Mouse (Mus musculus): ENCODE data around the gene 1700016H13Rik.

1700016H13Rik gene

GRCm38 (mm10) chr5:103655346-103656118 is at the start of gene 1700016H13Rik:
Gene 1700016H13Rik (minus strand): TSS chr5:103656010.
- peak; percentile 14 to 22 for DNase-seq (ENCODE audit: low spot score in 2 of 2)

- DNase-seq (ENCODE audit: low spot score in 2 of 2), result no peak
These were observed 49.5 kb upstream of the 1700016H13Rik start for GRCm38 (mm10) chr5:103705331-103705730.

GRCm38 (mm10) chr5:103702527-103702926 is 46.7 kb upstream of the 1700016H13Rik start:
- DNase-seq (ENCODE audit: low spot score in 2 of 2), result no peak

GRCm38 (mm10) chr5:103701466-103701865 is 45.7 kb upstream of the 1700016H13Rik start:
- DNase-seq (ENCODE audit: low spot score in 2 of 2), result no peak

- no peak for DNase-seq (ENCODE audit: low spot score in 2 of 2)
These were observed 44.9 kb upstream of the 1700016H13Rik start for GRCm38 (mm10) chr5:103700661-103701060.

- DNase-seq (ENCODE audit: low spot score in 2 of 2), result no peak
These were observed 43.7 kb upstream of the 1700016H13Rik start for GRCm38 (mm10) chr5:103699537-103699936.

- DNase-seq (ENCODE audit: low spot score in 2 of 2), result no peak
These were observed 42.8 kb upstream of the 1700016H13Rik start for GRCm38 (mm10) chr5:103698577-103698976.

GRCm38 (mm10) chr5:103697875-103698491 is 42.2 kb upstream of the 1700016H13Rik start:
- no peak for DNase-seq (ENCODE audit: low spot score in 2 of 2)

GRCm38 (mm10) chr5:103694094-103694493 is 38.3 kb upstream of the 1700016H13Rik start:
- DNase-seq (ENCODE audit: low spot score in 2 of 2), result no peak

- DNase-seq (ENCODE audit: low spot score in 2 of 2), result no peak
These were observed 37.3 kb upstream of the 1700016H13Rik start for GRCm38 (mm10) chr5:103693041-103693641.

GRCm38 (mm10) chr5:103692531-103693040 is 36.8 kb upstream of the 1700016H13Rik start:
- DNase-seq (ENCODE audit: low spot score in 2 of 2), result no peak

- peak; percentile 14 to 39 for DNase-seq (ENCODE audit: low spot score in 2 of 2)
These were observed 36.1 kb upstream of the 1700016H13Rik start, which contains the start of gene Aff1 for GRCm38 (mm10) chr5:103691624-103692530. Gene Aff1 (plus strand): TSS chr5:103692374.

- DNase-seq (ENCODE audit: low spot score in 2 of 2), result no peak
These were observed 35.4 kb upstream of the 1700016H13Rik start for GRCm38 (mm10) chr5:103691171-103691570.

- DNase-seq (ENCODE audit: low spot score in 2 of 2), result no peak
These were observed 34.4 kb upstream of the 1700016H13Rik start for GRCm38 (mm10) chr5:103690190-103690589.

GRCm38 (mm10) chr5:103689645-103690044 is 33.8 kb upstream of the 1700016H13Rik start:
- no peak for DNase-seq (ENCODE audit: low spot score in 2 of 2)

GRCm38 (mm10) chr5:103681824-103682223 is 26.0 kb upstream of the 1700016H13Rik start:
- DNase-seq (ENCODE audit: low spot score in 2 of 2), result no peak

GRCm38 (mm10) chr5:103680381-103680780 is 24.6 kb upstream of the 1700016H13Rik start:
- DNase-seq (ENCODE audit: low spot score in 2 of 2), result peak in 1 of 2 experiments; percentile 43

GRCm38 (mm10) chr5:103678974-103679373 is 23.2 kb upstream of the 1700016H13Rik start:
- no peak for DNase-seq (ENCODE audit: low spot score in 2 of 2)

GRCm38 (mm10) chr5:103677894-103678293 is 22.1 kb upstream of the 1700016H13Rik start:
- DNase-seq (ENCODE audit: low spot score in 2 of 2), result no peak

- DNase-seq (ENCODE audit: low spot score in 2 of 2), result no peak
These were observed 20.6 kb upstream of the 1700016H13Rik start for GRCm38 (mm10) chr5:103676289-103676881.

GRCm38 (mm10) chr5:103674482-103674881 is 18.7 kb upstream of the 1700016H13Rik start:
- no peak for DNase-seq (ENCODE audit: low spot score in 2 of 2)

All from frontal cortex, postnatal 14 days (tissue).